Mouse (Mus musculus) cortical plate, adult 2 months (tissue): ENCODE measurements at regions not wholly inside any gene's neighbourhood (a gene's known extent, or its start where the extent isn't known, plus 50 kb on each side); places are given as distances from the start of the nearest gene placed in this dataset.

ENCODE experiments used
- CTCF ChIP-seq: fragments of 200-500 bp; IDR thresholded peaks from 2 replicates; pipeline ENCODE4 v1.5.1; 2011; ENCODE audit warnings: mild to moderate bottlenecking, control low read depth, low read length; ENCODE audit not compliant: insufficient read depth; ENCODE audit errors: extremely low read depth
- POLR2A ChIP-seq: fragments of 200-500 bp; IDR thresholded peaks from 2 replicates; pipeline ENCODE4 v1.6.1; 2011; ENCODE audit warnings: mild to moderate bottlenecking, low read length, control low read depth; ENCODE audit not compliant: insufficient read depth; ENCODE audit errors: extremely low read depth

- TF ChIP-seq CTCF, result no peak
- TF ChIP-seq POLR2A, result no peak
Observed at GRCm38 (mm10) chr12:90623426-90623825, 114.8 kb downstream of the Dio2 start.
